Mouse (Mus musculus): ENCODE measurements around the gene Mvp.
A peak's percentile ranks its signal among the peaks of the same experiment; 100 is the strongest.

The Mvp gene

DNA sequence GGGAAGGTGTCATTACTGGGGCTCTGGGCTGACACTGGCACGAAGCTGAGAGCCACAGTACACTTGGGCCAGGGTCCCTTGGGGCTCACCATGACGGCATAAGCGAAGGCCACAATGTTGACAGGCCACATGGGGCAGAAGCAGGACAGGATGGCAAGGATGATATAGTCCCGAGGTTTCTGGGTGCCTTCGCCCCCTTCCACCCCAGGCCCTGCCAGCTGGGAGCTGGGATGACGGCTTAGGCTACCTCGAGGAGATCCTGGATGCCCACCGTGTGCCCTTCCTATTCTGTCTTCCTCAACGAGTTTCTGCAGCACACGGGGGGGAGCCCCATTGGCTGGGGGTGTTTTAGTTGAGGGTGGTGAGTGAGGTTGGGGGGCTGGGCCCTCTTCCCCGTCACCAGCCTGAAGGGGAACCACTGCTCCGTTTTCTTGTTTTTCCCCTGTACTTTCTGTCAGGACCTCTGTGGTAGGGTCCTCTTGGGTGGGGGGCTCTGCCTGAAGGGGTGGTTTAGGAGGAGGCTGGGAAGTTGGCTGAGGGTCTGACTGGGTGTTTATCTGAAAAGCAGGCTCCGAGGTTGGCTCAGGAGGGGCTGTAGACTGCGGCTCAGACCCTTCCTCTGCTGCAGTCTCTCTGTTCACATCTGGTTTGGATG is 5.0 kb upstream of the Mvp start:
- no peak for DNase-seq (ENCODE audit: low spot score)

DNA sequence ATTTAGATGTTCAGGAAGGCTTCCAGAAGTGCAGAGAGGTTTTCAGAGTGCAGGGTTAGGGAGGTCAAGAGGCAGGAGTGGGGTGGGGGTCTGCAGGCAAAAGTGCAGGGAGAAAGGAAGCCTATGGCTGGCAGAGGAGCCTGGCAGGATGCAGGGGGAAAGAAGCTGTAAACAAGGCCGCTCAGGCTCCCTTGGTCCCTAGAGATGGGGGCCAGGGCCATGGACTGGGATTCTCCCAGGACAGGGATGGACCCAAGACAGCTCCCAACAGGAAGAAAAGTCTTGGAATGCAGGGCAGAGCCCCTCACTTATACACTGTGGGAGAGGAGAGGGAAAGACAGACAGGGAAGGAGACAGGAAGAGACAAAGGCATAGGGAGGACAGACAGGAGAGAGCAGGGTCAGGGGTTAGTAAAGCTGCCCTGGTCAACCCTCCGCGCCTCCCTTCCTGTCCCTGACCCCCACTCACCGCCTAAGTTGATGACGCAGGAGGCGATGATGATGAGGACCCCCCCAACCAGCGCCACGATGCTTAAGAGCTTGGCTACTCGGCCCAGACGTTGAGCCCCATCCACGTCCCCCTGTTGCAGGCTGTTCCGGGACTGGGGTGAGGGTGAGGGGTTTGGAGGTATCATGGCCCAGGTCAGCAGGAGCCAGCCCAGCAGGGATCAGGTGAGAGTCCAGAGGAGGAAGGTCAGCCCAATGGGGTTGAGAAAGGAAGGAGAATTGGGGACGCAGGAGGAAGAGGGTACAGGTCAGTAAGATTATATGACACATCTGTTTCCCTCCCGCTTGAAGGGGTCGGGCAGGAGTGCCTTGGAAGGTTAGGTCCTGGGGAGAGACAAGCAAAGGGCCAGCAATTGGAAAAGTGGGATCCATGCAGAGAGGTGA is 4.2 kb upstream of the Mvp start:
- DNase-seq (ENCODE audit: low spot score), result no peak

DNA sequence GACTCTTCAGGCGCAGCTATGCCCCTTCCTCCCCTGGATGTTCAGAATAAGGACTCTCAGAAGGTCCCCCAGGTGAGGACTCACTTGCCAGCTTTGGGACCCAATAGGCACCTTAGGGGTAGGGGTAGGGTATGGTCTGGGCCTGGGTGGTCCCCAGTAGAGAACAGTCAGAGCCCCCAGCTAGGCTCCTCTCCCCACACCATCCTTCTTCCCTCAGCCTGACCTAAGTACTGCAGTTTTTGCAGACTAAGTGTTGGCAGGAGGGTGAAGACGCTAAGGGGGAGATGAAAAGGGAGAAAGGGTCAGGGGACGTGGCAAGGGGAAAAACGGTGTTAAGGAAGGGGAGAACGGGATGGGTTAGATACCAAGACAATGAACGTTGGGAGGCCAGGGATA is 3.5 kb upstream of the Mvp start:
- no peak for DNase-seq (ENCODE audit: low spot score)

DNA sequence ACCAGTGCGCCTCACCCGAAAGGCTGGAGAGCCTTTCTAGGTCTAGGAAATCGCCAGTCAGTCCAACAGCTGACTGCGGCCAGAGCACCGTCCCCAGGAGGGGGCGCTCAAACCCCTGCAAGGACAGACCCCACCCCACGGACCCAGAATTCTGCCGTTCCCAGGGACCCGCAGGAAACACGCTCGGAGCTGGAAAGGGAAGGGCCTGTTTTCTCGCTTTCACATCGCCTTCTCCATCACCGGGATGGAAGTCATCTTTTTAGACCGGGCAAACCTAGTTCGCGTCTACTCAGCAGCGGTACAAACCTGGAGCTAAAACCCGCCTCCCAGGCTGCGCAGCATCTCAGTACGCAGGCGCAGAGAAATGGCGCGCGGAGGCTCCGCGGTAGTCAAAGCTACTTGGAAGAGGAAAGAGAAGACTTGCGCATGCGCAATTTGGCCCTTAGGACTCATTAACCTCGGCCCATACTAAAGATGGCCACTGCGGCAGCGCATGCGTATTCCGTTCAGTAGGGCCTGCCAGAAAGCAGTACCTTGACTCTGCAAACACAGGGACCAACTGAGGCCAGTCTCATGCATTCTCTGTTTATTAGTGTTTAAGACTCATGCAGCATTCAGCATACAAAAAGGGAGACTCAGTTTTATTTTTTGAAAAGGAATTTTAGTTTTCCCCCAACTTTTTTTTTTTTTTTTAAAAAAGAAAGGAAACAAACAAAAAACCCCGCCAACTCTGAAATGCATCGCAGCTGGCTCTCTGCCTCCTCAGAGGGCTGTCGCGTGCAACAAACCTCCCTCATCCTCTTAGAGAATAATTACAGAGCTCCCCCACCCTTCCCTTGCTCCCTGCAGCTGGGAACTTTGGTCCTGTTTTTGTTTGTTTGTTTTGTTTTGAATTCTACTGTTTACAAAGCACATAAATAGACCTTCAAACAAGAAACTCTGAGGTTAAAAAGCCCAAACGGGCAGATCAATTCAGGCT is 2.8 kb upstream of the Mvp start, which contains the start of gene Pagr1a:
Gene Pagr1a (minus strand): TSS at position 382 of the 979 bp plus-strand sequence.
- peak; percentile 99 for DNase-seq (ENCODE audit: low spot score)

DNA sequence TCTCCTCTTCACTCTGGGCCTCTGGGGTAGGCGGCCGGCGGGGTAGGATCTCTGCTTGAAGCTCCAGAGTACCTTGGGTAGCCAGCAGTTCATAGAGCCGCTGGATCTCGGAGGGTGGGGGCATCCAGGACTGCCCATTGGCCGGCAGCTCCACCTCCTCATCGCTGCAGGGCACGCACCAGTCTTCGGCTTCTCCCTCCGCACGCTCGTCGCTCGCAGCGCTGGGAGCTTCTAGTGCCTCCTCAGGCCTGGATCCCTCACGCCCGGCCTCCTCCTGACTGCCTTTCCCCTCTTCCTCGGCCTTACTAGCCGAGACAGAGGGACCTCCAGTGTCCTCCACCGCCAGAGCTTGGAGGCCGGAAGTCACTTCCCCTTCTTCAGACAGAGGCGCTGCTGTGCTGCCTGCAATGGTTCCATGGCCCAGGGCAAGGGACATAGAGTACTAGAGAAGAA is 2.1 kb upstream of the Mvp start:
- DNase-seq (ENCODE audit: low spot score), result no peak

DNA sequence TGATC is 1.9 kb upstream of the Mvp start, which contains the start of gene Pagr1b:
Gene Pagr1b (minus strand): TSS at position 4 of the 5 bp plus-strand sequence.
- DNase-seq (ENCODE audit: low spot score), result no peak

DNA sequence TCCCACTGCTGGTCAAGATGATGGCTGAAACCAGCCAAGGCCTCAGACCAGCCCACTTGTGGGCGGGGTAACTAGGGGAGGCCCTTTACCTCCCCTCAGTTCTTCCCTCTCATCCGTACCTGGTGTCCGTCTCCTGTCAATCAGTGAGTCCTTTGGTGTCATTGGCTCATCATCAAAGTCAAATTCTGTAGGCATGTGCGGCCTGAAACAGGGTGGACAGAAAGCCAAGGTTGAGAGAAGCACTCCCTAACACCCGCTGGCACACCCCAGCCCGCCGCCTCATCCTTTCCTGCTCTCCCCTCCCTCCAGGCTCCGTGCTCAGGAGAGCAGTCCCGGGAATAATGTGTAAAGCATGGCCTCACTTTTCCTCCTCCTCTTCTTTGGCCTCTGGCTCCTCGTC is 1.7 kb upstream of the Mvp start:
- DNase-seq (ENCODE audit: low spot score), result peak; percentile 66

DNA sequence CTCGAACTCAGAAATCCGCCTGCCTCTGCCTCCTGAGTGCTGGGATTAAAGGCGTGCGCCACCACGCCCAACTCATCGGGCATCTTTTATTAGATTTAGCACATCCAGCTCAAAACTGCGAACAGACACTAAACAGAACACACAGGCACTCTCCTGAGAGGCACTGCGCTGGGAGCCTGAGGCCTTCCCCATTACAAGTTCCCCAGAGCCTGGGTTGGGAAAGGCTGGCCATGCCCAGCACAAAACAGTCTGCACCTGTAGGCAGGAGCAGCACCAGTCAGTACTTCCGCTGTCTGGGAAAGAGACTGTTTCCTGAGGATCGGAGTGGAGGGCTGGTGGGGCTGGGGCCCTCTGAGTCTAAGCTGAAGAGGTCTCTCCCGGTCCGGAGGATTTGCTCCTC is 572 bp upstream of the Mvp start:
- DNase-seq (ENCODE audit: low spot score), result peak; percentile 51

DNA sequence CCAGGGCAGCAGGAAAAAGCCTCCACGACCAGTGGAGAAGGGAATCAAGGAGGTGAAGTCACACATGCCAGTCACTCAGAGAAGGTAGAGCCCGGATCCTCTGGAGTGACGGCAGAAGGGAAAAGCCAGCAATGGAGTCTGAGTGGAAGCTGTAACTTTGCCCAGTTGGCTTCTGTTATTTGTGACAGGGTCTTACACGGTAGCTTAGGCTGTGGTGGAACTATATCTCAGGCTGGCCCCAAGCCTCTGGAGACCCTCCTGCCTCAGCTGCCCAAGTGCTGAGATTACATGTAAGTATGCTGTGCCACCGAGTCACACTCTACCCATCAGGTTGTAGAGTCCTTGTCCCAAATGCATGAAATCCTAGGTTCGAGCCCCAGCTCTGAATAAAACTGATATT is 1.0 kb downstream of the Mvp start:
- DNase-seq (ENCODE audit: low spot score), result no peak

DNA sequence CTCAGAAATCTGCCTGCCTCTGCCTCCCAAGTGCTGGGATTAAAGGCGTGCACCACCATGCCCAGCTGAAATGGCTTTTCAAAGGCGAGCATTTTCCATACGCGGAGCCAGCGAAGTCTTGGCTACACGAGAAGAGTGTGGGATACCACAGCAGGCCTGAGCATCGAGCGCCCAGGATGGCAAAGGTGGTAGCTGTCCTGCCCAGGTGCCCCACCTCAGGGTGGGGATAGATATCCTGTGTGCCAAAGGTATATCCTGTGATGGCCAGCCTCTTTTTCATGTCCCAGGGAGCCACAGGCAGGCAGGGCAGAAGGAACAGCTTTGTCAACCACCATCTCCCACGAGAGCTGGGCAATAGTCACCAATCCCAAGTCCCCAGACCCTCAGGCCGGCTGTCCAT is 1.6 kb downstream of the Mvp start:
- no peak for DNase-seq (ENCODE audit: low spot score)

DNA sequence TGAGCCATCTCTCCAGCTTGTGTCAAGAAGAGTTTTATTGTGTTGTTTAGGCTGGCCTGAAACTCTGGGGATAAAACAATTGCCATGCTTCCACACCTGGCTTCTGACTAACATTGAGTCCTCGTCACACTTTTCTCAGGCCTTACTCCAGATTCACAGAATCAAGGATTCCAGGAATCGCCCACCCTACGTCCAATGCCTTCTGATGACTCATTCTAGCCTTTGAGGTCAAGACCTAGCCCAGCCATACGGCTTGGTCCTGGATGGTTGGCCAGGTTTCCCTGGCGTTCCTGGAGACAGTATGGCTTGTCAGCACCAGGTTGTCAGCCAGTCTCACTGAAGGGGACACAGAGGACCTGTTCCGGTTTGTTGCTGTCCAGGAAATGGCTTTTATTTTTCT is 2.0 kb downstream of the Mvp start:
- DNase-seq (ENCODE audit: low spot score), result no peak

DNA sequence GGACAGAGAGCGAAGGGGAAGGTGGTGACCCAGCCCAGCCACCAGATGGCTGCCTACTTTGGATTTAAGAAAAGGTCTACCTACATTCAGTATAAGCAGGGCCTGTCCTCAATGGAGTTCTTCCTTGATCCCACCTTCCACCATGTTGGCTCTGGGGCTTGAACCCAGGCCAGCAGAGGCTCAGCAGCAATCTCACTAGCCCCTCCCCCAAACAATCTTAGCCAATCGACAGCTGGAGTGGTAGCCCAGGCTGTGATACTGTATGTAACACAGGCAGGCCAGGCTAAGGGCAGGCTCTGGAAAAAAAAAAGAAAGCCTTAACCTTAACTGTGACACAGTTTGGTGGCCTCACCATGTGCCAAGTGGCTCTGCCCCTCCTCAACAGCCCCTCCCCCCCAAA is 2.7 kb downstream of the Mvp start:
- DNase-seq (ENCODE audit: low spot score), result no peak

DNA sequence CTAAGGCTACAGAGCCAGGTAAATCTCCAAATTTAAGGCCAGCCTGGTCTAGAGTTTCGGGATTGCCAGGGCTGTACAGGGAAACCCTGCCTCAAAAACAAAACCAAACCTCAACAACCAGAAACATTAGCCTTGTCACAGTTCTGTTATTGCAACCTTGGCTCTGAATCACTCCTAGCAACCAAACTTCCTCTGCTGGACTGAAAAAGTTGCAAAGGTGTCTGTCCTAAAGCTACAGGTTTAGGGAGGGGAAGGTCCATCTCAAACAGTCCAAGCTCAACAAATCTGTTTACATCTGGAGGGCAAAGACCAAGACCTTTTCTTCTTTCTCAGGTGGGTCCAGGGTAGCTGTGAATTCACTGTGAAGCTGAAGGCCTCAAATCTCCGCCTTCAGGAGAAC is 3.4 kb downstream of the Mvp start:
- no peak for DNase-seq (ENCODE audit: low spot score)

DNA sequence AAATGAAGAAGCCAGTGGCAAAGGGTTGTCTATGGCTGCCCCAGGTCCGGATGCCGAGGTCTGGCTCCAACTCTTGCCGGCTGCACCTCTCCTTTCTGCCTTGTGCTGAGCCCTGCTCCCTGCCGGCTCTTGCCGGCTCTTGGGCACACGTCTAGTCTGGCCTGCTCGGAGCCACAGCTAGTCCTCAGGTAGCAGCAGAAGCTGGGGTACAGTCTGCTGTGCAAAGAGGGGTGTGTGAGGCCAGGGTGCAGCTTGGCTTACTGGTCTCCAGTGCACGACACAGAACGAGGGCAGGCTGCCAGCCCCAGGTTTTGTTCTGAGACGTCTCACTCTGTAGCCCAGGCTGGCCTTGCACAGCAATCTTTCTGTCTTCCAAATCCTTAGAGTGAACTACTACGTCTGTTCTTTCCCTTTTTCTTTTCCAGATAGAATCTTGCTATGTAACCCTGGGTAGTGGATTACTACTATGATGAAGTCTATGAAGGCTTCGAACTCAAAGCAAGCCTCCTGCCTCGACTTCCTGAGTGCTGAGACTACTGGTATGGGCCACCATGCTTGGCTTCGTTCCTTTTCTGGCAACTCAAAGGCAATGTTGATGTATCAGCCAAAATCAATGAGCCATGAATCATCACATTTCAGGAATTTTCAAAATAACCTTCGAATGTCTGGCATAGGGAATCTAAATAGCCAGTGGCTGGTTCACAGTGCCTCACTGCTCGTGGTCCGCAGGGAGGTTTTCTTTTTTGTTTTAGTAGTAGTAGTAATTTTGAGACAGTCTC is 4.9 kb downstream of the Mvp start:
- no peak for DNase-seq (ENCODE audit: low spot score)

DNA sequence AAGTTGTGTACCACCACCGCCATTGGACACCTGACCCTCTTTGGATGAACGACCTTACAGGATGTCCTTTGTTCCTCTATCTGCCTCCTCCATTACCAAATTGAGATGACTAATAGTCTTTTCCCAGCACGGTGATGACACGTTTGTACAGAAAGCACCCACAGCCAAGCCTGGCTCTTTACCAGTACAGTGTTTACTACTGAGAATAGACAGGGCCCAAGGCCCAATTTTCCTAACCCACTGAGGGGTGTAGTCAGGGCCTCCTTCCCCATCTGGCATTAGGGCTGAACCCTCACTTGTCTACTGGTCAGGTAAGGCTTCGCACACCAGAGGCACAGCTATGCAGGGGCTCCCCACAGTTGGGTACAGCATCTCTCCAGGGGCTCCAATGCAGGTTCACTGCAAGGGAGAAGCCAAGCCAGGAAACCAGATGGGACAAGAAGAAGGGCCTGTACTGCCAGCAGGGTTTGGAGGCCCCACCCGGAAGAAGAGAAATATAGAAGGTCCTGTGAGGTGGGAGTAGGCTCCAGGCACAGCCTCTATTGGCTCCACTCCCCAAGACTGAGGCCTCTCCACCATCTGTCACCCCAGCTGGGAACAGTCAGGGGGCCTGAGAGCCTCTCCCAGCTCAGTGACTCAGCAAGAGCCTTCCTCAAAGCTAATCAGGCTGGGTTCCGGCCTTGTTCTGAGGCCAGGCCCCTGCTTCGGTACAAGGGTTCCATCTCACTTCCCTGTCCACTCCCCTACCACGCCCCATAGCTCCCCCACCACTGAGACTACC is 6.0 kb downstream of the Mvp start:
- DNase-seq (ENCODE audit: low spot score), result peak; percentile 69

DNA sequence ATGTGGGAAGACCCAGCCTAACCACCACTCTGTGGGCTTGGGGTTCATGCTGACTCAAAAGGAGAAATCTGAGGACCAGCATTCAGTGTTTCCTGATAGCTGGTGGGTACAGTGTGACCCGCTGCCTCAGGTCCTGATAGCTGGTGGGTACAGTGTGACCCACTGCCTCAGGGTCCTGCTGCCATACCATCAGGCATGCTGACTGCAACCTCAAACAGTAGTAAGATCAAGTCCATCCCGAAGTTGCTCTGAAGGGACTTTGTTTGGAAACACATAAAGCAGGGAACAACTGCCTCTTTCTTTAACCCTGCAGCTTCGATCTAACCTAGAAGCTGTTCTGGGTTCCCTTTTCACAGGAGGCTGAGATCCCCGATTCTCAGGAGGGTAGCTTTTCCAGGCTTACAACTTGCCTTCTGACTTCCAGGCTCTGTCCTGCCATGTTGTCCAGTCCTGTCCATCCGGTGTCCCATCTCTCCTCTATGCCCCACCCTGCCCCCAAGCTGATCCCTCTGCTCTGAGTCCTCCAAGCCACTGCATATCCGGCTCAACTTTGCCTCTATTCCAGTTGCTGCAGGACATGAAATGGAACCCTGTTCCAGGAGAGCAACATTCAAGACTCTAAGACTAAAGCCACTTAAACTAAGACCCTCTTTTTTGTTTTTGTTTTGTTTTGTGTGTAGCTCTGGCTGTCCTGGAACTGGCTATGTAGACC is 7.0 kb downstream of the Mvp start:
- no peak for DNase-seq (ENCODE audit: low spot score)

DNA sequence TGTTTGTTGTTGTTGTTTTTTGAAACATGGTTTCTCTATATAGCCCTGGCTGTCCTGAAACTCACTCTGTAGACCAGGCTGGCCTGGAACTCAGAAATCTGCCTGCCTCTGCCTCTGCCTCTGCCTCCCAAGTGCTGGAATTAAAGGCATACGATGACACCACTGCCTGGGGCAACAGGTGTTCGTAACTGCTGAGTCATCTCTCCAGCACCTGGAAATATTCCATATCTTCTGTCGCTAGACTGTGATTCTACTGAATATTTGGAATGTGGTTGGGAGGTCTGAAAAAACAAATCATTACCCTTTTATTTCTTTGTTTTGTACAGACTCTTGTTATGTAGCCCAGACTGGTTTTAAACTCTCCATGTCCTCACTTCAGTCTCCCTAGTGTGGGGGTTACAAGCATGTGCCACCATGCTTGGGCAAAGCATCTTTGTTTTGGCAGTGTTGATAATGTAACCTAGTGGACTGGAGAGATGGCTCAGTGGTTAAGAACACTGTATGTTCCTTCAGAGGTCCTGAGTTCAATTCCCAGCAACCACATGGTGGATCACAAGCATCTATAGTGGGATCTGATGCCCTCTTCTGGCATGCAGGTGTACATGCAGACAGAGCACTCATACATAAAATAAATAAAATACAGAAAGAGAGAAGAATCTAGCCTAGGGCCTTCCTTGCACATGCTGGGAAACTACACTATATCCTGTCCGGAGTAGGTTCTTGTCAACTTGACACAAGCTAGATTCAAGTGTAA is 10.1 kb downstream of the Mvp start:
- no peak for DNase-seq (ENCODE audit: low spot score)

DNA sequence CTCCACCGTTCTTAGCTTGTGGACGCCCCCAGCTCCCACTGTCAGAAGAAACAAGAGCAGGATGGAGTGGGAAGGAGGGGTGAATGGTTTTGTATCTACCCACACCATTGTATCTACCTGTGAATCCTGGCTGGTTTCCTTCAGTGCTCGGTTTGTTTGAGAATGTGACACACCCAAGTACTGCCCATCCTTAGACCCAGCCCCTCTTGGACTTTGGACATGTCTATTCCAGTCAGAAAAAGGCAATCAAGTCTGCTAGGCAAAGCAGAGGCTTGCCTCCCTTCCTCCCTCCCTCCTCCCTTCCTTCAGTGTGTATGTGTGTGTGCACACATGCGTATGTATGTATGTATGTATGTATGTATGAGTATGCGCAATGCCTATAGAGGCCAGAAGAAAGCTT is 10.8 kb downstream of the Mvp start:
- DNase-seq (ENCODE audit: low spot score), result no peak

DNA sequence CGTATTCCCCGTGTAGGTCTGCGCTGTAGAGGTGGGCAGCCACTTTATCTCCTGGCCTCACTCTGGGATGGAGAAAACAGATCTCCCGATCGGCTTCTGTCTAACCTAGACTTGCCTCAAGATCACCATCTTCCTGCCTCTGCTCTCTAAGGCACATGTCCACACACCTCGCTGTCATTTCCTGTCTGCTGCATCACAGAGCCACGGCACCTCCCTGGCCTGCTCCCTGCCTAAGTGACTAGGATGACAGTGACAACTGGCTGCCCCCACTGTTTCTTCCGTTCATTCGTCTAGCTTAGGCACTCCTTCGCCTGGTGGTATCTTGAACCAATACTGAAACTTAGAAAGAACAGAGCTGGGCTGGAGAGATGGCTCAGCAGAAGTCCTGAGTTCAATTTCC is 14.9 kb downstream of the Mvp start:
- DNase-seq (ENCODE audit: low spot score), result no peak

DNA sequence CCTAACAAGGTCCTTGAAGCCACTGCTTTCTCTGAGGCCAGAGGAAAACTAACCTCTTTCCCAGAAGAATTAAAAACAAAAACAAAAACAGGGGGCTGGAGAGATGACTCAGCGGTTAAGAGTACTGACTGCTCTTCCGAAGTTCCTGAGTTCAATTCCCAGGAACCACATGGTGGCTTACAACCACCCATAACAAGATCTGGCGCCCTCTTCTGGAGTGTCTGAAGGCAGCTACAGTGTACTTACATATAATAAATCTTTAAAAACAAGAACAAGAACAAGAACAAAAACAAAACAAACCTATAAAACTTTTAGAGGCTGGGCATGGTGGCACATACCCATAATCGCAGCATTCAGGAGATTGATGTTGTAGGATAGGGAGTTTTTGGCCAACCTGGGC is 18.0 kb downstream of the Mvp start:
- no peak for DNase-seq (ENCODE audit: low spot score)
